Mouse (Mus musculus): Measurements from ENCODE around the gene Gm11444.

- TF ChIP-seq POLR2A (IDR thresholded peaks at IDR 0.05; ENCODE audit: insufficient read depth, low read length) (no peak), EP300 (IDR thresholded peaks at IDR 0.05; ENCODE audit: insufficient read depth, low read depth, low read length) (no peak), CTCF (IDR thresholded peaks at IDR 0.05; ENCODE audit: low read depth, low read length) (no peak)
Observed at GRCm38 (mm10) chr11:85892771-85893170, 42.6 kb upstream of the Gm11444 start.

Data from ES-Bruce4 (cell line).